Mouse (Mus musculus) liver, adult 2 months (tissue): Measurements from ENCODE around the gene Smco2. TPM values are rescaled to one million over a fixed set of nuclear protein-coding genes. Genes with fewer than 3 reads are reported as not detected.
A peak's percentile ranks its signal among the peaks of the same experiment; 100 is the strongest.

Source experiments
- DNase-seq: peaks from one replicate; pipeline ENCODE4 v3.0.0-alpha.2; 2011; ENCODE audit warnings: low read depth, low spot score; ENCODE audit errors: extremely low read depth
- H3K27ac ChIP-seq: fragments of 200-500 bp; replicated peaks from 2 replicates; pipeline ENCODE4 v1.5.1; 2012; ENCODE audit warnings: low read depth, mild to moderate bottlenecking, control low read depth, inconsistent platforms, low read length; ENCODE audit not compliant: insufficient read depth
- H3K27me3 ChIP-seq: fragments of 200-500 bp; 2 replicates; pipeline ENCODE4 v1.6.1; 2012; ENCODE audit warnings: mild to moderate bottlenecking, moderate library complexity, low read length, inconsistent platforms; ENCODE audit not compliant: control insufficient read depth, insufficient read depth
- H3K36me3 ChIP-seq: fragments of 200-500 bp; 2 replicates; pipeline ENCODE4 v1.6.1; 2012; ENCODE audit warnings: low read length, inconsistent platforms; ENCODE audit not compliant: control insufficient read depth, insufficient read depth
- H3K4me1 ChIP-seq: fragments of 200-500 bp; 2 replicates; pipeline ENCODE4 v1.6.1; 2011; ENCODE audit warnings: low read length; ENCODE audit not compliant: control insufficient read depth, insufficient read depth
- H3K4me3 ChIP-seq: fragments of 200-500 bp; 2 replicates; pipeline ENCODE4 v1.5.1; 2011; ENCODE audit warnings: low read depth, mild to moderate bottlenecking, control low read depth, low read length, moderate library complexity; ENCODE audit not compliant: insufficient read depth
- H3K79me2 ChIP-seq: fragments of 200-500 bp; 2 replicates; pipeline ENCODE4 v1.6.1; 2012; ENCODE audit warnings: inconsistent platforms, mild to moderate bottlenecking, low read length, moderate library complexity; ENCODE audit not compliant: control insufficient read depth, insufficient read depth
- H3K9ac ChIP-seq: fragments of 200-500 bp; 2 replicates; pipeline ENCODE4 v1.6.1; 2012; ENCODE audit warnings: low read depth, mild to moderate bottlenecking, control low read depth, inconsistent platforms, low read length
- CTCF ChIP-seq: fragments of 200-500 bp; IDR thresholded peaks from 2 replicates; pipeline ENCODE4 v1.5.1; 2011; ENCODE audit warnings: low read depth, low read length, control low read depth
- POLR2A ChIP-seq: fragments of 200-500 bp; IDR thresholded peaks from 2 replicates; pipeline ENCODE4 v1.6.1; 2011; ENCODE audit warnings: low read length, control low read depth; ENCODE audit not compliant: insufficient read depth; ENCODE audit errors: extremely low read depth
- WGBS: fragments of 180-500 bp; shearing (Covaris S2); methylation state at CpG from one replicate; pipeline ENCODE4 v1.1.7; 2018; 5-methylcytosine and 5-hydroxymethylcytosine counted together
- polyA plus RNA-seq: library from polyadenylated mRNA; depleted of rRNA; stranded (reverse); fragments of >200 nt; gene quantifications from 2 replicates; pipeline ENCODE4 v1.2.3, GENCODE M21; 2012; rRNA removed
- total RNA-seq: library from RNA; depleted of rRNA; stranded (reverse); fragments of >200 nt; gene quantifications from 2 replicates; pipeline ENCODE4 v1.2.3, GENCODE M21; 2014; rRNA removed

Smco2 gene
- total and polyA plus RNA-seq, 2 experiments: 0.06 TPM; not detected in 1

- Histone ChIP-seq H3K27ac (peak overlapping the region; percentile 42), H3K79me2 (peaks cover 25% of the 10 kb centered on the region), H3K27me3 (no peaks in the 10 kb centered on the region), H3K4me1 (peaks cover 44% of the 10 kb centered on the region), H3K36me3 (no peaks in the 10 kb centered on the region), H3K4me3 (no peak overlapping the region), H3K9ac (no peak overlapping the region)
- DNase-seq: peak; percentile 98
- TF ChIP-seq CTCF: no peak
- no peak for TF ChIP-seq POLR2A
- WGBS: under 1% methylated on average over 3 of the region's 3 CpGs
Measured at GRCm38 (mm10) chr6:146912835-146913488, 63.1 kb downstream of the Smco2 start.

GRCm38 (mm10) chr6:146913489-146914198 lies 63.7 kb downstream of the Smco2 start:
- peak overlapping the region; percentile 42 for H3K27ac ChIP-seq
- no peaks in the 10 kb centered on the region for H3K36me3 ChIP-seq
- TF ChIP-seq CTCF: no peak
- TF ChIP-seq POLR2A: no peak
- DNase-seq: no peak
- no peaks in the 10 kb centered on the region for H3K27me3 ChIP-seq
- peaks cover 42% of the 10 kb centered on the region for H3K4me1 ChIP-seq
- WGBS: 64% methylated on average over 4 of the region's 4 CpGs
- no peak overlapping the region for H3K9ac ChIP-seq
- H3K4me3 ChIP-seq: no peak overlapping the region
- H3K79me2 ChIP-seq: peaks cover 21% of the 10 kb centered on the region

GRCm38 (mm10) chr6:146915808-146916207 lies 65.9 kb downstream of the Smco2 start:
- DNase-seq: no peak
- H3K79me2 ChIP-seq: peaks cover 8% of the 10 kb centered on the region; the same call in 1 of the 2 replicates
- H3K36me3 ChIP-seq: no peaks in the 10 kb centered on the region
- no peak overlapping the region for H3K9ac ChIP-seq
- no peak overlapping the region for H3K4me3 ChIP-seq
- H3K27me3 ChIP-seq: no peaks in the 10 kb centered on the region
- peaks cover 31% of the 10 kb centered on the region for H3K4me1 ChIP-seq
- H3K27ac ChIP-seq: no peak overlapping the region
- no peak for TF ChIP-seq POLR2A
- no peak for TF ChIP-seq CTCF
- 91% methylated on average over 1 of the region's 1 CpGs for WGBS

GRCm38 (mm10) chr6:146917396-146917795 lies 67.5 kb downstream of the Smco2 start:
- H3K79me2 ChIP-seq: peaks cover 2% of the 10 kb centered on the region; the same call in 1 of the 2 replicates
- no peak overlapping the region for H3K27ac ChIP-seq
- H3K36me3 ChIP-seq: no peaks in the 10 kb centered on the region
- WGBS: 31% methylated on average over 3 of the region's 3 CpGs
- DNase-seq: peak; percentile 70
- peaks cover 24% of the 10 kb centered on the region for H3K4me1 ChIP-seq
- H3K4me3 ChIP-seq: no peak overlapping the region
- no peak overlapping the region for H3K9ac ChIP-seq
- TF ChIP-seq CTCF (no peak), POLR2A (no peak)
- no peaks in the 10 kb centered on the region for H3K27me3 ChIP-seq

- DNase-seq: no peak
- no peaks in the 10 kb centered on the region for H3K36me3 ChIP-seq
- TF ChIP-seq POLR2A (no peak), CTCF (no peak)
- no peak overlapping the region for H3K9ac ChIP-seq
- H3K79me2 ChIP-seq: peaks cover 2% of the 10 kb centered on the region; the same call in 1 of the 2 replicates
- H3K4me3 ChIP-seq: no peak overlapping the region
- H3K4me1 ChIP-seq: peaks cover 16% of the 10 kb centered on the region
- no peak overlapping the region for H3K27ac ChIP-seq
- 83% methylated on average over 6 of the region's 6 CpGs for WGBS
- H3K27me3 ChIP-seq: no peaks in the 10 kb centered on the region
Measured at GRCm38 (mm10) chr6:146918341-146918740, 68.4 kb downstream of the Smco2 start.

Other genes with a start within 250 kb of the Smco2 start
- 42.9 and 56.4 TPM in 2 replicates for gene Med21, start 207.6 kb upstream of the Smco2 start, total RNA-seq
- 20.9 and 35.0 TPM in 2 replicates for gene Med21, start 207.6 kb upstream of the Smco2 start, polyA plus RNA-seq
- gene Tm7sf3, start 207.3 kb upstream of the Smco2 start, total RNA-seq: 48.5 and 54.2 TPM in 2 replicates
- gene Tm7sf3, start 207.3 kb upstream of the Smco2 start, polyA plus RNA-seq: 21.8 and 26.2 TPM in 2 replicates
- 8.3 and 10.4 TPM in 2 replicates for gene Stk38l, start 125.1 kb upstream of the Smco2 start, total RNA-seq
- 2.4 and 3.5 TPM in 2 replicates for gene Stk38l, start 125.1 kb upstream of the Smco2 start, polyA plus RNA-seq
- 0.40 and 6.1 TPM in 2 replicates for gene Arntl2, start 54.0 kb upstream of the Smco2 start, total RNA-seq
- gene Arntl2, start 54.0 kb upstream of the Smco2 start, polyA plus RNA-seq: 1.6 and 2.4 TPM in 2 replicates
- gene Ppfibp1, start 38.4 kb downstream of the Smco2 start, total RNA-seq: 20.8 and 24.1 TPM in 2 replicates
- gene Ppfibp1, start 38.4 kb downstream of the Smco2 start, polyA plus RNA-seq: 6.7 and 6.9 TPM in 2 replicates
- gene 1700034J05Rik, start 104.3 kb downstream of the Smco2 start, total RNA-seq: not detected in 2 replicates
- not detected in 2 replicates for gene 1700034J05Rik, start 104.3 kb downstream of the Smco2 start, polyA plus RNA-seq
- gene Rep15, start 182.5 kb downstream of the Smco2 start, total RNA-seq: 0.37 and 0.67 TPM in 2 replicates
- 0.05 TPM in 1 of 2 replicates, not detected in the other for gene Rep15, start 182.5 kb downstream of the Smco2 start, polyA plus RNA-seq
- 15.2 and 22.1 TPM in 2 replicates for gene Mrps35, start 192.7 kb downstream of the Smco2 start, total RNA-seq
- gene Mrps35, start 192.7 kb downstream of the Smco2 start, polyA plus RNA-seq: 8.7 and 9.6 TPM in 2 replicates
- 0.27 and 0.92 TPM in 2 replicates for gene Mansc4, start 236.9 kb downstream of the Smco2 start, total RNA-seq
- gene Mansc4, start 236.9 kb downstream of the Smco2 start, polyA plus RNA-seq: 0.17 and 0.26 TPM in 2 replicates
- gene Klhl42, start 241.3 kb downstream of the Smco2 start, total RNA-seq: 8.8 and 9.1 TPM in 2 replicates
- 5.4 and 6.9 TPM in 2 replicates for gene Klhl42, start 241.3 kb downstream of the Smco2 start, polyA plus RNA-seq